Mouse (Mus musculus): ENCODE results near the gene Trove2.

- TF ChIP-seq CTCF (IDR thresholded peaks at IDR 0.05; ENCODE audit: low read depth) (no peak; the same call in 1 of the 2 replicates), EP300 (optimal IDR thresholded peaks at IDR 0.05) (no peak)
Measured at GRCm38 (mm10) chr1:143702141-143702740, 74.6 kb downstream of the Trove2 start.

Data from stomach, postnatal 0 days (tissue).